Mouse (Mus musculus) ES-E14 (cell line): ENCODE data around the gene Setd7.

Source experiments
- HCFC1 ChIP-seq: IDR thresholded peaks from 2 replicates; pipeline ENCODE4 v1.6.1; 2012; ENCODE audit warnings: low read length, inconsistent platforms, borderline replicate concordance; ENCODE audit not compliant: insufficient read depth
- ZC3H11A ChIP-seq: IDR thresholded peaks from 2 replicates; pipeline ENCODE4 v1.6.1; 2012; ENCODE audit warnings: low read depth, mild to moderate bottlenecking, inconsistent platforms, low read length, borderline replicate concordance

DNA sequence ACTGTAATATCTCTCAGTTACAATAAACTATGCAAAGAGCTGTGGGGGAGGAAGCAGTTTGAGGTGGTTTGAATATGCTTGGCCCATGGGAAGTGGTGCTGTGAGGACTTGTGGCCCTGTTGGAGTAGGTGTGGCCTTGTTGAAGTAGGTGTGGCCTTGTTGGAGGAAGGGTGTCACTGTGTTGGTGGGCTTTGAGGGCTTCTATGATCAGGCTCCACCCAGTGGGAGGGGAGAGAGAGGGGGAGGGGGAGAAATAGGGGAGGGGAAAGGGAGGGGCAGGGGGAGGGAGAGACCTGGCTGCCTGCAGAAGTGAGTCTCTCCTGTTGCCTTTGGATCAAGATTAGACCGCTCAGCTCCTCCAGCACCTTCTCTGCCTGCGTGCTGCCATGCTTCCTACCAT is 40.8 kb upstream of the Setd7 start:
- TF ChIP-seq HCFC1 (no peak), ZC3H11A (no peak)
